Mouse (Mus musculus): Measurements from ENCODE around the gene Mgmt. TPM values are rescaled to one million over a fixed set of nuclear protein-coding genes. Genes with fewer than 3 reads are reported as not detected.

Gene Mgmt
- polyA plus RNA-seq, 1 experiment = 0.88 TPM

DNA sequence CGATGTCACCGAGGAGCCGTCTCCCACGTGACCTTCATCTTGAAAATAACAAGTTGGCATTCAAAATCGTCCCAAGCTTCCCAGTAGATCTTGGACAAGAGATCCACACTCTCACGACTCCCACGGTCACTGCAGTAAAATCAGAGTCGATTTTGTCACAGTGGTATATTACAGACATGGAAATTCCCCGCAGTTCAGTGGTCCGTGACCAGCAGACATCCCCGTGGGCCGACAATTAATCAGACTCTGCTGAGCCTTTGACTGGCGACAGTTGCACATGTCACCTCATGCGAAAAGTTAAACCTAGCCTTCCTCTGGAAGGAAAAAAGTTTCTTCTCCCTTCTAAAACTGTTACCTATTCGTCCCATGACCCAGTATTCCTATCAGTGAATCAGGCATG lies 106.8 kb downstream of the Mgmt start:
- H3K27me3 ChIP-seq (ENCODE audit: control insufficient read depth, insufficient read depth, low read length) = no peaks in the 10 kb centered on the region
- TF ChIP-seq CTCF (IDR thresholded peaks at IDR 0.05; ENCODE audit: control insufficient read depth, insufficient read depth, insufficient replicate concordance, low read depth, low read length) (no peak), POLR2A (IDR thresholded peaks at IDR 0.05; ENCODE audit: control insufficient read depth, low read depth, low read length) (no peak)
- no peaks in the 10 kb centered on the region for H3K36me3 ChIP-seq (ENCODE audit: control insufficient read depth, insufficient read depth, low read length)
- H3K4me1 ChIP-seq (ENCODE audit: control insufficient read depth, insufficient read depth, low read length) = no peaks in the 10 kb centered on the region
- no peak overlapping the region for H3K27ac ChIP-seq (ENCODE audit: control insufficient read depth, insufficient read depth, low read depth, low read length)
- no peak overlapping the region for H3K4me3 ChIP-seq (ENCODE audit: control insufficient read depth, low read depth, low read length)

DNA sequence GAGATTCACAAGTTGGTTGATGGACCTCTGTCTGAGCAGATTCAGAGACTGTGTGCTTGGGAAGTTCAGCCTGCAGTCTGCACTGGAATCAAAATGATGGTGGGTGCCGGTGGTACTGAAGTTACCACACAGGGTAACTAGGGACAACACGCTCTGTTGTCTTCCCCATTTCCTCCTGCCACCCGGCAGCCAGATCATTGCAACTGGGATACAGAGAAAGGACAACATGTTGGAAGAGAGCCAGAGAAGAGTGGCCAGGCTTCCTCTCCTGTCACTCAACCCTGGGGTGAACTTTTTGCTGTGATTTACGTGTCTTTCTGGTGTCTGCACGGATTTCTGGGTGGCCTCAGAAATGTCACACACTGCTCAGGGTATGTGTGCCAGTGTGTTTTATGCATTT lies 107.4 kb downstream of the Mgmt start:
- TF ChIP-seq CTCF (IDR thresholded peaks at IDR 0.05; ENCODE audit: control insufficient read depth, insufficient read depth, insufficient replicate concordance, low read depth, low read length) = no peak
- Histone ChIP-seq H3K4me1 (ENCODE audit: control insufficient read depth, insufficient read depth, low read length) (no peaks in the 10 kb centered on the region), H3K4me3 (ENCODE audit: control insufficient read depth, low read depth, low read length) (no peak overlapping the region), H3K27ac (ENCODE audit: control insufficient read depth, insufficient read depth, low read depth, low read length) (no peak overlapping the region), H3K27me3 (ENCODE audit: control insufficient read depth, insufficient read depth, low read length) (no peaks in the 10 kb centered on the region), H3K36me3 (ENCODE audit: control insufficient read depth, insufficient read depth, low read length) (no peaks in the 10 kb centered on the region)

DNA sequence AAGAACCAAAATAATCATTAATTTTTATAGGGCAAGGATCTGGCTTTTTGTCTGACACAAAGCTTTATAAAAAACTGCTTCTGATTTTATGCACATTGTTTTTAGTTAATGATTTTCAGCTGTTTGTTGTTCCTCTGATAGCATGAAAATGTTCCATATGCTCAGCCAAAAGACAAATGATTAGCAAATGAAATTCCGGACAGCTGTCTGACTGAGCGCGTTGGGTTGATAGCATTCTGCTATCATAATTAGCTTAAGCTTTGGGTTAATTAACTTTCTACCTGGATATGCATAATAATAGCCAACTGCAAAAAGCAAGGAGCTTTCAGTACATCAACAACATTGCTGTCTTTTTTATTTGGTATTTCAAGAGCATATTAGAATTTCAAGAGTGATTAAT lies 108.0 kb downstream of the Mgmt start:
- Histone ChIP-seq H3K27me3 (ENCODE audit: control insufficient read depth, insufficient read depth, low read length) (no peaks in the 10 kb centered on the region), H3K27ac (ENCODE audit: control insufficient read depth, insufficient read depth, low read depth, low read length) (no peak overlapping the region), H3K4me1 (ENCODE audit: control insufficient read depth, insufficient read depth, low read length) (no peaks in the 10 kb centered on the region), H3K4me3 (ENCODE audit: control insufficient read depth, low read depth, low read length) (no peak overlapping the region), H3K36me3 (ENCODE audit: control insufficient read depth, insufficient read depth, low read length) (no peaks in the 10 kb centered on the region)
- TF ChIP-seq CTCF (IDR thresholded peaks at IDR 0.05; ENCODE audit: control insufficient read depth, insufficient read depth, insufficient replicate concordance, low read depth, low read length) = no peak
- no peak for TF ChIP-seq POLR2A (IDR thresholded peaks at IDR 0.05; ENCODE audit: control insufficient read depth, low read depth, low read length)

GRCm38 (mm10) chr7:137005293-137005692 lies 110.9 kb downstream of the Mgmt start:
- Histone ChIP-seq H3K4me3 (ENCODE audit: control insufficient read depth, low read depth, low read length) (no peak overlapping the region), H3K36me3 (ENCODE audit: control insufficient read depth, insufficient read depth, low read length) (no peaks in the 10 kb centered on the region), H3K27me3 (ENCODE audit: control insufficient read depth, insufficient read depth, low read length) (no peaks in the 10 kb centered on the region), H3K27ac (ENCODE audit: control insufficient read depth, insufficient read depth, low read depth, low read length) (no peak overlapping the region), H3K4me1 (ENCODE audit: control insufficient read depth, insufficient read depth, low read length) (no peaks in the 10 kb centered on the region)
- TF ChIP-seq POLR2A (IDR thresholded peaks at IDR 0.05; ENCODE audit: control insufficient read depth, low read depth, low read length) = no peak
- TF ChIP-seq CTCF (IDR thresholded peaks at IDR 0.05; ENCODE audit: control insufficient read depth, insufficient read depth, insufficient replicate concordance, low read depth, low read length) = no peak

DNA sequence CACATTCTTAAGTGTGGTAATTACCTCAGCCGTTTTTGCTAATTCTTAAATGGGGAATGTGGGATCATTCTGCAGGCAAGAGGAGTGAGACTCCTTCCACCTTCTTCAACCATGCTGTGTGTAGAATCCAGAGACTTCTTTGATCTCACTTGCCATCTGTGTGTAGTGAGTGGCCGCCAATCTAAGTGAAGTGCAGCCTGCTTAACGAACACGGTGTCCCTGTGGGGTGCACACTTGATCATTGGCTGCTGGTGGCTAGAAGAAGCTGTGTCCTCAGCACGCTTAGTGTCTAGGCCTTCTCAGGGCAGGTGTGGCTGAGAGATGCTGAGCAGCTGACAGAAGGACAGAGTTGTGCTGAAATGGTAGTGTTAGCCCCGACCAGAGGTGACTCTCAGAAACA lies 113.9 kb downstream of the Mgmt start:
- Histone ChIP-seq H3K4me1 (ENCODE audit: control insufficient read depth, insufficient read depth, low read length) (no peaks in the 10 kb centered on the region), H3K27me3 (ENCODE audit: control insufficient read depth, insufficient read depth, low read length) (no peaks in the 10 kb centered on the region), H3K4me3 (ENCODE audit: control insufficient read depth, low read depth, low read length) (no peak overlapping the region), H3K27ac (ENCODE audit: control insufficient read depth, insufficient read depth, low read depth, low read length) (no peak overlapping the region), H3K36me3 (ENCODE audit: control insufficient read depth, insufficient read depth, low read length) (no peaks in the 10 kb centered on the region)
- TF ChIP-seq POLR2A (IDR thresholded peaks at IDR 0.05; ENCODE audit: control insufficient read depth, low read depth, low read length) = no peak
- TF ChIP-seq CTCF (IDR thresholded peaks at IDR 0.05; ENCODE audit: control insufficient read depth, insufficient read depth, insufficient replicate concordance, low read depth, low read length) = no peak

DNA sequence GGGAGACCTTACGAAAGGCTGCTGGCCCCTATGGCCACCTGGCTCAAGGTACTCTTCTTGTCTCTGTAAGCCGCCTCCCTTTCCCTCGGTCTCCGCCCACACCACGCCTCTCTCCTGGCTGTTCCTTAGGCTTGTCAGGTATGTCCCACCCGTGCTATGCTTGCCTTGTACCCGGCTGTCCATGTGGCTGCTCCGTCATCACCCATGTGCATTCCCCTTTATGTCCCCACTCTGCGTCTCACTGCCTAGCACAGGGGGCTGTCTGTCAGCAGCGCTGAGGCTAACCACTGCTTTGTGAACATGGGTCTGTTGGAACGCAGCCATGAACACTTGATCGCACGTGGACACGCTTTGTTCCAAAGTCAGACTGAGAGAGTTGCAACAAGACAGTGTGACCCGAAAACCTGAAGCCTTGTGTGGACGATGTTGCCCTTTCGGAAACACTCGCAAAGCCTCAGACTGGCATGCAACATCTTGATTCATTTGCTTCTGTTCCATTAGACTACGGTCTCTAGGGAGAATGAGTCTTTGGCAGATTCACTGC lies 115.4 kb downstream of the Mgmt start:
- Histone ChIP-seq H3K4me1 (ENCODE audit: control insufficient read depth, insufficient read depth, low read length) (no peaks in the 10 kb centered on the region), H3K36me3 (ENCODE audit: control insufficient read depth, insufficient read depth, low read length) (no peaks in the 10 kb centered on the region), H3K4me3 (ENCODE audit: control insufficient read depth, low read depth, low read length) (no peak overlapping the region), H3K27me3 (ENCODE audit: control insufficient read depth, insufficient read depth, low read length) (no peaks in the 10 kb centered on the region), H3K27ac (ENCODE audit: control insufficient read depth, insufficient read depth, low read depth, low read length) (no peak overlapping the region)
- TF ChIP-seq CTCF (IDR thresholded peaks at IDR 0.05; ENCODE audit: control insufficient read depth, insufficient read depth, insufficient replicate concordance, low read depth, low read length) (no peak), POLR2A (IDR thresholded peaks at IDR 0.05; ENCODE audit: control insufficient read depth, low read depth, low read length) (no peak)

- Histone ChIP-seq H3K4me3 (ENCODE audit: control insufficient read depth, low read depth, low read length) (no peak overlapping the region), H3K36me3 (ENCODE audit: control insufficient read depth, insufficient read depth, low read length) (no peaks in the 10 kb centered on the region), H3K27me3 (ENCODE audit: control insufficient read depth, insufficient read depth, low read length) (no peaks in the 10 kb centered on the region), H3K27ac (ENCODE audit: control insufficient read depth, insufficient read depth, low read depth, low read length) (no peak overlapping the region), H3K4me1 (ENCODE audit: control insufficient read depth, insufficient read depth, low read length) (no peaks in the 10 kb centered on the region)
- no peak for TF ChIP-seq CTCF (IDR thresholded peaks at IDR 0.05; ENCODE audit: control insufficient read depth, insufficient read depth, insufficient replicate concordance, low read depth, low read length)
- no peak for TF ChIP-seq POLR2A (IDR thresholded peaks at IDR 0.05; ENCODE audit: control insufficient read depth, low read depth, low read length)
These were observed 116.0 kb downstream of the Mgmt start for GRCm38 (mm10) chr7:137010451-137010850.

DNA sequence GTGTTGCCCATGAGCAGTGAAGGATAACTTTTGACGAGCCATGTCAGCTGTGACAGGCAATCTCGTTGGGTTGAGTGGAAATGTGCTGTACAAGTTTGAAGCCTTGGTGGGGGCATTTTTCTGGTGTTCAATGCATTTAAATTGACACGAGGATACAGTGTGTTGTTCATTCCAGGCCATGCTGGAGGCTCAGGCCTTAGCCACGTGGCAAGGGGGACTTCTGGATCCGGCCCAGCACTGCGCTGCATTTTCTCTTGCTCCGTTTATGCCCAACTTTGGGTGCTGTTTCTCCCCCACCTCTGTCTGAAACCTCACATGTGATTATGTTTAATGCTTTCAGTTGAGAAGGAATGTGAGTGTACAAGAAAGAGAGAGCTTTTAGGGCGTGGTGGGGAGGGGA lies 118.3 kb downstream of the Mgmt start:
- Histone ChIP-seq H3K36me3 (ENCODE audit: control insufficient read depth, insufficient read depth, low read length) (no peaks in the 10 kb centered on the region), H3K27ac (ENCODE audit: control insufficient read depth, insufficient read depth, low read depth, low read length) (no peak overlapping the region), H3K4me1 (ENCODE audit: control insufficient read depth, insufficient read depth, low read length) (no peaks in the 10 kb centered on the region), H3K4me3 (ENCODE audit: control insufficient read depth, low read depth, low read length) (no peak overlapping the region), H3K27me3 (ENCODE audit: control insufficient read depth, insufficient read depth, low read length) (no peaks in the 10 kb centered on the region)
- TF ChIP-seq CTCF (IDR thresholded peaks at IDR 0.05; ENCODE audit: control insufficient read depth, insufficient read depth, insufficient replicate concordance, low read depth, low read length) (no peak), POLR2A (IDR thresholded peaks at IDR 0.05; ENCODE audit: control insufficient read depth, low read depth, low read length) (no peak)

All from testis, adult 2 months (tissue).